Mouse (Mus musculus) lung, postnatal 10 days (tissue): Measurements from ENCODE around the gene Hcn1.

Experiments used
- DNase-seq: peaks from one replicate; pipeline ENCODE4 v3.0.0; 2021

The Hcn1 gene

DNA sequence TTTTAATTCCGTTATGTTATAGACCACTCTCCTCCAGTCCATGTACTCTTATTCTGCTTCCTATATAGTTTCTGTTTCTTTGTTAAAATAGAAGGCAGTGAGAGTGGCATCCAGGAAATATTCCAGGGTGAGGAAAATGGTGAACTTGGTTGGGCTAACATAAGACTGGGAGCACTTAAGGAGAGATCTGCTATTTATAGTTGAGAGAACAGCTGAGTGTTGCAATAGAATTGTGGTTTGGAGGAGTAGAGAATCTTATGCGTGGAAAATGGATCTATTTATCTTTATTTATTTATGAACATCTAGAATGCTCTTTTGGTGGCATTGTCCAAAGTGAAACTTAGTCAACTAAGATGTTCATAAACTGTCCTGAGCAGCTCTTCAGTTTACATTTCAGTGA is 104.4 kb downstream of the Hcn1 start:
- DNase-seq: no peak

- peak; percentile 86 for DNase-seq
Observed at GRCm38 (mm10) chr13:117706986-117707738, 105.0 kb downstream of the Hcn1 start.

DNA sequence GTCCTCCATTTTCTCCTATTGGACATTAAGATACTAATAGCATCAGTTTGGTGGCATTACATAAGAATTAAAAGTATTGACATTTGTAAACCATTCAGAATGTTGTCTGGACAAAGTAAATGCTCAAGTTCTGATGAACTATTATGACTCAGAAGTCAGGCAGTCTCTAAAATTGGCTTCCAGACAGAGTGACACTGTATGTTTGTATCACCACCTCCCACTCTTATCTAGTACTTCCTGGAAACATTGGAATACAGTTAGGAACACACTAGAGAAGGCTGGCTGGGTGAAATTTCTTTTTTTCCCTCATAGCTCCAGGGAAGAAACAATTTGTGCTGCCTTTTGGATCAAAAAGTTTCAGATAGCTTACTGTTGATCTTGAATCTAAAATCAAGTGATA is 108.7 kb downstream of the Hcn1 start:
- DNase-seq: no peak

- no peak for DNase-seq
Observed at GRCm38 (mm10) chr13:117722090-117722489, 120.0 kb downstream of the Hcn1 start.

DNA sequence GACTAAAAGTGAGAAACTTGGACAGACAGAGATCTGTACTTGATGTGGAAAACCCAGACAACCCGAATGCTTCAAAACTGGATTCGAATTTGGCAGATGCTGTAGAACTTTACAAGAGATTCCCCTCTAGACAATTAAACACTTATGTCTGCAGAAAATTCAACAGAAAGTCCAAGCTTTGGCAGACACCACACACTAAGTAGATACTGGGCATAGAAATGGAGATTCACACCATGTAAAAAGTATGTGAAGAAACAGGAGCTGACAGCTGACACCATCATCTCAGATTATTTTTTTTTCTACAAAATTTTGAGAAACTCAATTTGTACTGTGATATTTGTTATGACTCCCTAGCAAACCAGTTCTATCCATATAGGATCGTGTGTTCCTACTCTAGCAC is 122.0 kb downstream of the Hcn1 start:
- DNase-seq: peak; percentile 13

DNA sequence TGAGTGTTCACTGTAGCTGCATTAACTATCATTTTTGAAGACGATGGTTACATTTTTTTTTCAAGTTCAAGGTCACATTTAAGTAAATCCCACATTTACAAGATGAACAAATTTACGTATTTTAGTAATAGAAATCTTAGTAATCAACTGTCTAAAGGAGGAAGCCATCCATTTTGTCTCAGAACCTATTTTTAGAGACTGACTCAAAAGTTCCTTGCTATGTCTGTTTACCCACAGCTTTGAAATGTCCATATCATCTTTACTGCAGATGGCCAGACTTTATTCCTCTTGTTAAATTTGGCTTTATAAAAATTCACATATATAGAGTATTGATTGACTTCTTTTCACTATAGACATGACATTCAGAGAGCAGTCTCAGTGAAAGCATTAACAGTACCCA is 126.3 kb downstream of the Hcn1 start:
- DNase-seq: no peak

DNA sequence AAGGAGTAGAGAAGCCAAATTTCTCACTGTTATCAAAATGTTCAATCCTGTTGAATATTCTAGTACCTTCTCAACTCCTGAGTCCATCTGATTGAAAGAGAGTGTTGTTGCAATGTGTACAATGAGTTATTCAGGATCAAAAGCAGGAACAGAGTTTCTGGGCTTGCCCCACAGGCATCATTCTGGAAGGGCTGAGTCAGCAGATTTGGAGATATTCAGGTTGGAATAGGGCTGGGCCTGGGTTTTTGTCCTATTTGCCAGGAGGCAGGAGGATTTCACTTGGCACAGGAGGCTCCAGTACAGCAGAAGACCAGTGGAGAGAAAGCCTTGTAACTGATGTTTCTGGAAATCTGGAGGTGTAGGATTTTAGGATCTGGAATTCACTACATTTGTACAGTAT is 130.6 kb downstream of the Hcn1 start:
- no peak for DNase-seq

DNA sequence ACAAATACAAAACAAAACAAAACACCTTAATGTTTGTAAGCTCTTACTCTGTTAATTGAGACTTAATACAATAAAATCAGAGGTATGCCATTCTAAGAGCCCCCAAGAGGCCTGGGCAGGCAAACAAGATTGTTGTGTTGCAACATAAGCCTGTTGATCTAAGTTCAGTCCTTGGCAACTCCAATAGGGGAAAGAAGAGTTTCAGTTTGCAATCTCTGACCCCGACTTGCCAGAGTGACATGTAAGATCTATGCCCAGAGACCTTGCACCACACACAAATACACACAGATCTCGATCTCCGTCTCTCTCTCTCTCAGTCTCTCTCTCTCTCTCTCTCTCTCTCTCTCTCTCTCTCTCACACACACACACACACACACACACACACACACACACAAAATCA is 142.3 kb downstream of the Hcn1 start:
- no peak for DNase-seq

GRCm38 (mm10) chr13:117745173-117745572 is 143.1 kb downstream of the Hcn1 start:
- no peak for DNase-seq

- no peak for DNase-seq
Observed at GRCm38 (mm10) chr13:117765487-117765886, 163.4 kb downstream of the Hcn1 start.

- no peak for DNase-seq
Observed at GRCm38 (mm10) chr13:117785376-117785775, 183.3 kb downstream of the Hcn1 start.

DNA sequence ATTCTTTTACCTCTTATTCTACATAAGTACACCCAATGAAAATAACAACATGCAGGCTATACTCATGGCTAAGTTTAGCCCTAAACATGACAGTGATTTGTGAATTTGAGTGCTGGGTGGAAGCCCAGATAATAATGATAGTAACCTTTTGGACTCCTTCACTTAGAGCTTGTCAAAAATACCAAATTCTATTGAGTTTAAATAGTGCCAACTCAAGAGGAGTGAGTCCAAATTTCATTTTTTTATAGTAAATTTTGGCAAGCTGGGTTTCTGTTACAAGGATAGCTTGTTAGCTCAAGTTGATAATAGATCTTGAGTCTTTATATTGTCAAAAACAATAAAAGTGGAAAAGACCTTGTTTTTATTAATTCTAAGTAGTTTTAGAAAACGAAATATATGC is 190.7 kb downstream of the Hcn1 start:
- DNase-seq: no peak

DNA sequence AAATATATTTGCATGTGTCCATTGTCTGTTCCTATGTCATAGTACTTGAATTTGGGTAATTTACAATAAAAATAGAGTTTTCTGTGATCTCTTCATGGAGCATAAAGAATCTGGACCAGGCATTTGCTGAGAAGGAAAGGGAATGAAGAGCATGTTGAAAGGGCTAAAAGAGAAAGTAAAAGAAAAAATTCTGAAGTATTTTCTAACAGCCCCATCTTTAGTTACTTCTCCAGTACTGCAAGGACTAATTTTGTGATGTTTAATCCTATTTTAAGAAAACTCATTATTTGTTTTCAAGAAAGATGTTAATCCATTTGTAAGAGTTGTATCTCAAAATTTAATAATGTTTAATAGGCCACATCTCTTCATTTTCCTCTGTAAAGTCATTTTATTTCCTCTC is 198.9 kb downstream of the Hcn1 start:
- no peak for DNase-seq

DNA sequence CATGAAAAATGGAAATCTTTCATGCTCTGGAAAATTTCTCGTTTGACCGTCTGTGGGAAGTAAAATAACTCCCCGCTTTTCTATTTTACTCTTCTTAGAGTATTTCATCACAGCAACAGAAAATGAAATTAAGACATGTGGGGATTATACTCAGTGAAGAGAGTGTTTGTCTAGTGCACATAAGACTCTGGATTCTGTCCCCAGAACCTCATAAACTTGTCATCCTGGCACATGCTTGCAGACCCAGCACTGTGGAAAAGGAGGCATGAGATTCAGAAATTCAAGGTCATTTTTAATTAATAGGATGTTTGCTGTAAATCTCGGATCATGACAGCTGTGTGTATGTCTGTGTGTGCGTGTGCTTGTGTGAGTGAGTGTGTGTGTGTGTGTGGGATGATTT is 225.5 kb downstream of the Hcn1 start:
- no peak for DNase-seq

GRCm38 (mm10) chr13:117836658-117837057 is 234.5 kb downstream of the Hcn1 start:
- DNase-seq: no peak

GRCm38 (mm10) chr13:117838264-117838663 is 236.1 kb downstream of the Hcn1 start:
- no peak for DNase-seq

DNA sequence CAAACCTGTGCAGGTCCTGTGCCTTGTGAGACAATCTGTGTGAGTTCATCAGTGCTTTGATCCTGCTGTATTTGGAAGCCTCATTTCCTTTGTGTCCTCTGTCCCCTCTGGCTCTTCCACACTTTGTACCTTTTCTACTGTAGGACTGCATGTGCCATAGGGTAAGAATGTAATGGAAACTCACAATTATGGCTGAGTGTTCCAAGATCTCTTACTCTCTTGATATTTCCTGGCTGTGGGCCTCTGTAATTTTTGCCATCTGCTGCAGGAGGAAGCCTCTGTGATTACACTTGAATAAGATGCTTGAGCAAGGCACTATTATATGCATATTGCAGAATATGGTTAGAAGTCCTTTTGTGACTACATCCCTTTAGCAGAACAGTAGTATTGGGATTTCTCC is 240.2 kb downstream of the Hcn1 start:
- no peak for DNase-seq

DNA sequence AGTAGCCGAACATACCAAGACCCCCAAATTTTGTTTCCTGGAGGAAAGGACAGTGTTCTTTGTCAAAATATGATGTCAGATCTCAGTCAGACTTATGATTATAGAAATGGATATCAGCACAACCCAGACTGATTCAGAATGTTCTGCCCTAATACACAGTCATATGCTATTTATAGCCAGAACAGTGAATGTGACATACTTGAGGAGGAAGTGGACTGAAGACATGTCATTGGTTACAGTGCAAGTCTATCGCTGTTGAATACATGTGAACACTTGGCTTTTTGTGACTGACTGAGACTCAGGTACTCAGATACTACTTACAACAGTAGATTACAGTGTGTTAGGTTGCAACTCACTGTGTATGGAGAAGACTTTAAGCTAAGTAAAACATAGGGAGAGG is 245.2 kb downstream of the Hcn1 start:
- DNase-seq: no peak

DNA sequence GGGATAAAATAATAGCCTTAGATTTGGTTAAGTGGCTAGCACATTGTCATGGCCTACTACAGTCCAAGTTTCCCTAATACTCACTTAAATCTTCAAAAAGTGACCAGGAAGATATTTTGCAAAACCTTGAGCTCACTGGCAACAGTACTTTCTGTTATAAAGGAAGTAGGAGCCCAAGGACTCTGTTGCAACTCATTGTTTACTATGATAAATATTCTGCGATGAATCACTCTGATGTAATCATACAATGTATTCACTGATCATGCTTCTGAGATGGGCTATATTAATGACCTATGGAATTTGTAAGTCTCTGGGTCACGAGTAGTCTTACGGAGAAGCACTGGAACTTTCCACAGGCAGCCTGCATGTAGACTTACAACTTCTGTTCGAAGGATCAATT is 246.6 kb downstream of the Hcn1 start:
- no peak for DNase-seq

DNA sequence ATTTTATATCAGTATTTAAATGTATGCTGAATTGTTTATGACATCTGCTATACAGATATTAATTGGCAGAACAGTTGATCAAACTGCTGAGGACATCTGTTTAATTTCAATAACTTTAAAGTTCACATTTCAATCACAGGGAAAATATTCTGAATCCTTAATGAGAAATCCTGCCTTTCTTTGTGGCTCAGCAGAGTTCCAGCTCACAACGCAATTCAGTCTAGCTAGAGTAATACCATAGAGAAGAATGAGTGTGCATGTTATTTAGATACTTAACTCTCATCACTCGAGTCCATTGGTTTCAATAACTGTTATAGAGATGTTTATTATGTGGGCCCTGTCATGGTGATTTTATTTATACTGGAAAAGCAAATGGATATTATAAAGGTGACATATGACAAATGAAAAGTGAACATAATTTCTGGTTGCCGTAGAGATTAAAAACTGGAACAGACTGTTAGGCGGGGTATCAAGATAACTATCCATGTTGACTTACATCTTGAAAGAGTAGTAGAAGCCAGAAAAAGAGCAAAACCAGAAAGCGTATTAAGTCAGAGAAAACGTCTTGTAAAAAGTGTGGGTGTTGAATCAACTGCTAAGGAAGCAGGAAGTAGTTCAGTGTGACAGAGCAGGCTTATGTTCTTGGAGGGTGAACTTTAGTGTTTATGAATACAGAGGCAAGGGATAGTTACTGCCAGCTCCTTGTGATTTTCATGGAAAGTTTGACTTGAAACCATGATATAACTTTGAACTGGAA is 250.0 kb downstream of the Hcn1 start:
- no peak for DNase-seq

GRCm38 (mm10) chr13:117852711-117853051 is 250.6 kb downstream of the Hcn1 start:
- no peak for DNase-seq

- DNase-seq: no peak
Observed at GRCm38 (mm10) chr13:117858416-117858815, 256.3 kb downstream of the Hcn1 start.

DNA sequence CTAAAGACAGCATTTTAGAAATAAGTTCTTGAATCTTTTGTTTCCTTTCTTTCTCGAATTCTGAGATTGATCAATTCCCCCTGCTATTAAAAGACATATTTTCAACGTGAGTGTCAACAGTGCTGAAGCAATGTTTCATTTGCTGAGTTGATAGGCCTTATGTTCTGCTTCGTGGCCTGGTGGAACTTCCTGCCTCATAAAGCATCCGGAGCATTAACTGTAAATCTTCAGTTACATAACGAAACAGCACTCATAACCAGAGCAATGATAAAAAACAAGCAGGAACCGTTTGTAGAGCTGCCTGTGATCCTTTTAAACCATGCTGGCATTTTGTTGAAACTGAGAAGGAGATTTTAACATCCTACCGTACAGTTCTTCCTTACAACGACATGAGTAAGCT is 275.7 kb downstream of the Hcn1 start:
- DNase-seq: no peak

GRCm38 (mm10) chr13:117880471-117881225 is 278.5 kb downstream of the Hcn1 start:
- DNase-seq: no peak
